Mouse (Mus musculus): Measurements from ENCODE around the gene Wdr64. TPM values are rescaled to one million over a fixed set of nuclear protein-coding genes. Genes with fewer than 3 reads are reported as not detected.

The Wdr64 gene
- polyA plus RNA-seq, 1 experiment = not detected

- no peak overlapping the region for H3K27ac ChIP-seq (ENCODE audit: control insufficient read depth, insufficient read depth, low read depth, low read length, poor library complexity)
Measured at GRCm38 (mm10) chr1:175794668-175795067, 96.3 kb downstream of the Wdr64 start.

GRCm38 (mm10) chr1:175808356-175808755 is 110.0 kb downstream of the Wdr64 start:
- TF ChIP-seq CTCF (IDR thresholded peaks at IDR 0.05; ENCODE audit: control insufficient read depth, insufficient read depth, low read length) = no peak
- TF ChIP-seq POLR2A (IDR thresholded peaks at IDR 0.05; ENCODE audit: borderline replicate concordance, control insufficient read depth, low read depth, low read length) = no peak
- Histone ChIP-seq H3K4me3 (replicated peaks; ENCODE audit: control insufficient read depth, low read depth, low read length) (no peak overlapping the region), H3K4me1 (ENCODE audit: control insufficient read depth, insufficient read depth, low read length) (no peaks in the 10 kb centered on the region), H3K27ac (ENCODE audit: control insufficient read depth, insufficient read depth, low read depth, low read length, poor library complexity) (no peak overlapping the region)
- 65% methylated on average over 5 of the region's 5 CpGs for WGBS

More at GRCm38 (mm10) chr1:175794668-175795067, 96.3 kb downstream of the Wdr64 start:
- 54% methylated on average over 2 of the region's 2 CpGs for whole genome bisulfite sequencing
- Histone ChIP-seq H3K4me3 (replicated peaks; ENCODE audit: control insufficient read depth, low read depth, low read length) (no peak overlapping the region), H3K4me1 (ENCODE audit: control insufficient read depth, insufficient read depth, low read length) (no peaks in the 10 kb centered on the region)
- TF ChIP-seq POLR2A (IDR thresholded peaks at IDR 0.05; ENCODE audit: borderline replicate concordance, control insufficient read depth, low read depth, low read length) (no peak), CTCF (IDR thresholded peaks at IDR 0.05; ENCODE audit: control insufficient read depth, insufficient read depth, low read length) (no peak)

GRCm38 (mm10) chr1:175811625-175812024 is 113.2 kb downstream of the Wdr64 start:
- Histone ChIP-seq H3K4me3 (replicated peaks; ENCODE audit: control insufficient read depth, low read depth, low read length) (no peak overlapping the region), H3K27ac (ENCODE audit: control insufficient read depth, insufficient read depth, low read depth, low read length, poor library complexity) (no peak overlapping the region)
- WGBS = 8% methylated on average over 1 of the region's 1 CpGs

GRCm38 (mm10) chr1:175823815-175824438 is 125.5 kb downstream of the Wdr64 start:
- 70% methylated on average over 9 of the region's 9 CpGs for WGBS
- no peak for TF ChIP-seq POLR2A (IDR thresholded peaks at IDR 0.05; ENCODE audit: borderline replicate concordance, control insufficient read depth, low read depth, low read length)
- TF ChIP-seq CTCF (IDR thresholded peaks at IDR 0.05; ENCODE audit: control insufficient read depth, insufficient read depth, low read length) = no peak
- H3K27ac ChIP-seq (ENCODE audit: control insufficient read depth, insufficient read depth, low read depth, low read length, poor library complexity) = no peak overlapping the region
- H3K4me3 ChIP-seq (replicated peaks; ENCODE audit: control insufficient read depth, low read depth, low read length) = no peak overlapping the region
- no peaks in the 10 kb centered on the region for H3K4me1 ChIP-seq (ENCODE audit: control insufficient read depth, insufficient read depth, low read length)

More at GRCm38 (mm10) chr1:175811625-175812024, 113.2 kb downstream of the Wdr64 start:
- TF ChIP-seq POLR2A (IDR thresholded peaks at IDR 0.05; ENCODE audit: borderline replicate concordance, control insufficient read depth, low read depth, low read length) (no peak), CTCF (IDR thresholded peaks at IDR 0.05; ENCODE audit: control insufficient read depth, insufficient read depth, low read length) (no peak)
- no peaks in the 10 kb centered on the region for H3K4me1 ChIP-seq (ENCODE audit: control insufficient read depth, insufficient read depth, low read length)

- no peak overlapping the region for H3K4me3 ChIP-seq (replicated peaks; ENCODE audit: control insufficient read depth, low read depth, low read length)
- no peak for TF ChIP-seq POLR2A (IDR thresholded peaks at IDR 0.05; ENCODE audit: borderline replicate concordance, control insufficient read depth, low read depth, low read length)
- WGBS = 65% methylated on average over 7 of the region's 7 CpGs
- H3K27ac ChIP-seq (ENCODE audit: control insufficient read depth, insufficient read depth, low read depth, low read length, poor library complexity) = no peak overlapping the region
- no peaks in the 10 kb centered on the region for H3K4me1 ChIP-seq (ENCODE audit: control insufficient read depth, insufficient read depth, low read length)
Measured at GRCm38 (mm10) chr1:175828539-175828938, 130.1 kb downstream of the Wdr64 start.

- 63% methylated on average over 2 of the region's 2 CpGs for WGBS
Measured at GRCm38 (mm10) chr1:175829220-175829619, 130.8 kb downstream of the Wdr64 start.

GRCm38 (mm10) chr1:175855515-175855914 is 157.1 kb downstream of the Wdr64 start:
- no peak overlapping the region for H3K27ac ChIP-seq (ENCODE audit: control insufficient read depth, insufficient read depth, low read depth, low read length, poor library complexity)
- H3K4me1 ChIP-seq (ENCODE audit: control insufficient read depth, insufficient read depth, low read length) = no peaks in the 10 kb centered on the region
- no peak overlapping the region for H3K4me3 ChIP-seq (replicated peaks; ENCODE audit: control insufficient read depth, low read depth, low read length)
- TF ChIP-seq CTCF (IDR thresholded peaks at IDR 0.05; ENCODE audit: control insufficient read depth, insufficient read depth, low read length) = no peak
- WGBS = 78% methylated on average over 1 of the region's 1 CpGs

More at GRCm38 (mm10) chr1:175829220-175829619, 130.8 kb downstream of the Wdr64 start:
- Histone ChIP-seq H3K4me3 (replicated peaks; ENCODE audit: control insufficient read depth, low read depth, low read length) (no peak overlapping the region), H3K27ac (ENCODE audit: control insufficient read depth, insufficient read depth, low read depth, low read length, poor library complexity) (no peak overlapping the region), H3K4me1 (ENCODE audit: control insufficient read depth, insufficient read depth, low read length) (no peaks in the 10 kb centered on the region)
- TF ChIP-seq POLR2A (IDR thresholded peaks at IDR 0.05; ENCODE audit: borderline replicate concordance, control insufficient read depth, low read depth, low read length) = no peak
- TF ChIP-seq CTCF (IDR thresholded peaks at IDR 0.05; ENCODE audit: control insufficient read depth, insufficient read depth, low read length) = no peak

Other genes starting within 250 kb of the Wdr64 start
- gene Rgs7, start 206.1 kb upstream of the Wdr64 start, polyA plus RNA-seq (2011; ENCODE audit: insufficient read depth, insufficient read length, low replicate concordance, missing spikeins) = not detected in 2 replicates
- gene Kmo, start 78.2 kb upstream of the Wdr64 start, polyA plus RNA-seq (2011; ENCODE audit: insufficient read depth, insufficient read length, low replicate concordance, missing spikeins) = 2.9 and 11.4 TPM in 2 replicates
- gene Fh1, start 73.0 kb upstream of the Wdr64 start, polyA plus RNA-seq (2011; ENCODE audit: insufficient read depth, insufficient read length, low replicate concordance, missing spikeins) = 36.7 and 55.4 TPM in 2 replicates
- not detected in 2 replicates for gene Opn3, start 5.8 kb upstream of the Wdr64 start, polyA plus RNA-seq (2011; ENCODE audit: insufficient read depth, insufficient read length, low replicate concordance, missing spikeins)
- gene Chml, start 5.7 kb upstream of the Wdr64 start, polyA plus RNA-seq (2011; ENCODE audit: insufficient read depth, insufficient read length, low replicate concordance, missing spikeins) = 1.5 and 2.6 TPM in 2 replicates
- gene Exo1, start 182.0 kb downstream of the Wdr64 start, polyA plus RNA-seq (2011; ENCODE audit: insufficient read depth, insufficient read length, low replicate concordance, missing spikeins) = 18.2 and 23.0 TPM in 2 replicates
- gene Gm38100, start 221.7 kb downstream of the Wdr64 start, polyA plus RNA-seq (2011; ENCODE audit: insufficient read depth, insufficient read length, low replicate concordance, missing spikeins) = not detected in 2 replicates

All from bone marrow, adult 2 months (tissue).